Mouse (Mus musculus): ENCODE results near the gene Fem1a.
A peak's percentile ranks its signal among the peaks of the same experiment; 100 is the strongest.

DNA sequence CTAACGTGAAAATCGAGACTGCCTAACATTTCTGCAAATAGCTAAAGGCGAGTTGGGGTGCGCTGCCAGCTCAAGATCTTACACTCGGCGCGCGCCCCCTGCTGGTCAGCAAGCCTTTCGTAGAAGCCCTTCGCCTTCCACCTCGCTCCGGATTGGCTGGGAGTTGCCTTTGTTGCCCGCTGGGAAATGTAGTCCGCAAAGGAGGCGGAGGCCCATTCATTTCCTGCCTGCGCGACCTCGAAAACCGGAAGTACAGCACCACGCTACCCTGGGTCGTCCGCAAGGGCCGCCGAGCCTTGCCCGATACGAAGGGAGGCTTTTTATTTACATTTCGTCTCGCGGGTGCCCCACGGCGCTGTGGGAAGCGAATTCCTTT lies 759 bp upstream of the Fem1a start:
- TF ChIP-seq CTCF (IDR thresholded peaks at IDR 0.05; ENCODE audit: borderline replicate concordance, extremely low read depth, insufficient read depth, insufficient read length) (peak; percentile 97), POLR2A (IDR thresholded peaks at IDR 0.05; ENCODE audit: borderline replicate concordance, extremely low read depth, insufficient read depth, insufficient read length, poor library complexity, severe bottlenecking) (peak; percentile 41; the same call in 1 of the 2 replicates)

All from brain, embryonic 14.5 days (tissue).